Mouse (Mus musculus) thymus, postnatal 36 days (tissue): ENCODE results near the gene Ak7.

Source experiments
- DNase-seq, 2 experiments: peaks; one replicate each; pipeline ENCODE4 v3.0.0; 2022; ENCODE audit warnings: mixed read lengths in 2 of 2

Gene Ak7

DNA sequence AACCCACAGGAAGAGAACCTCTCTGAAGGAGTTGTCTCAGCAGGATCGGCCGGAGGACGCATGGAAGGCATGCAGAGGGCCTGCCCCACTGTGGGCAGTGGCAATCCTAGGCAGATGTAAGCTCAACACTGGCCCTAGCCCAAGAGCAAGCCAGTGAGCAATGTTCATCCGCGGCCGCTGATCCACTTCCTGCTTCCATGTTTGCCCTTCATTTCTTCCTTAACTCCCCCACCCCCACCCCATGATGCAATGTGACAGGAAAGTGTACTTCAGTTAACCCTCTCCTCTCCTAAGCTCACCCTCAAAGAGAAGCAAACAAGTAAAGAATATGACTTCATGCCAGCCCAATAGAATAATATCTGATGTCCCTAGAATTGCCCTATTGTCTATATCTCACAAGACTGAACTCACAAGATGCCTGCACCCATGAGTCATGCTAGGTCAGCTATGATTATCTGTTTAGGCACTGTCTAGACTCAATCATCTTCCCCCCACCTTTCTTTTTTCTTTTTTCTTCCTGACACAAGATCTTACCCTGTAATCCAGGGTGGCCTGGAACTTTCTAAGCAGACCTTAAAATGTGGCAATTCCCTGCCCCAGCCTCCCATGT is 25.2 kb downstream of the Ak7 start:
- DNase-seq = no peak

DNA sequence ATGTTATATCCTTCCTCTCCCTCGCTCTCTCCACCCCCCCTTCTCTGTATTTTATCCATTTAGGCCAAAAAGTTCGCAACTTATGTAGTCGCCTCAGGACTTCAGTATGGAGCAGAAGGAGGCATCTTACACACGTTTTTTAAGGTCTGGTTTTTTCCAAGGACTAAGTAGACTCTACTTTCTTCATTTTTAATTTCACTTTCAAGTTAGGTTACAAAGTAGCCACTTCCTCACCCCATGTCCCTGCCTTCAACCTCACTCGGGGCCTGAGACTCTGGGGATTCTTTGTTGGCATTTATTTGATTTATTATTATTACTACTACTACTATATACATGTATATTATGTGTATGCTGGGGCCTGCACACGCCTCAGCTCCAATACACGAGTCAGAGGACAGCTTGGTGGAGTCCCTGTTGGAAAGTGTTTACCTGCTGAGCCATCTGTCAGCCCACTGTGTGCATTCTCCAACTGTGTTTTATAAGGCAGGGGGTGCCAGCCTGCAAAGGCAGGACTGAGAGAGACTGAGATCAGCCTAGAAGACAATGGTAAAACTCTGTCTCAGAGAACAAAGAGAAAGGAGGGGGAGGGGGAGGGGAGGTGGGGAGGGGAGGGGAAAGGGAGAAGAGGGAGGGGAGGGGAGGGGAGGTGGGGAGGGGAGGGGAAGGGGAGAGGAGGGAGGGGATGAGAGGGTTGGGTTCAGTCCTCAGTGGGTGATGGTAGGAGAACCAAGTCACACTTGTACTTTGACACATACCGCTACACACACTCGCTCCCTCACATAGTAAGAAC is 27.8 kb downstream of the Ak7 start:
- DNase-seq = no peak

DNA sequence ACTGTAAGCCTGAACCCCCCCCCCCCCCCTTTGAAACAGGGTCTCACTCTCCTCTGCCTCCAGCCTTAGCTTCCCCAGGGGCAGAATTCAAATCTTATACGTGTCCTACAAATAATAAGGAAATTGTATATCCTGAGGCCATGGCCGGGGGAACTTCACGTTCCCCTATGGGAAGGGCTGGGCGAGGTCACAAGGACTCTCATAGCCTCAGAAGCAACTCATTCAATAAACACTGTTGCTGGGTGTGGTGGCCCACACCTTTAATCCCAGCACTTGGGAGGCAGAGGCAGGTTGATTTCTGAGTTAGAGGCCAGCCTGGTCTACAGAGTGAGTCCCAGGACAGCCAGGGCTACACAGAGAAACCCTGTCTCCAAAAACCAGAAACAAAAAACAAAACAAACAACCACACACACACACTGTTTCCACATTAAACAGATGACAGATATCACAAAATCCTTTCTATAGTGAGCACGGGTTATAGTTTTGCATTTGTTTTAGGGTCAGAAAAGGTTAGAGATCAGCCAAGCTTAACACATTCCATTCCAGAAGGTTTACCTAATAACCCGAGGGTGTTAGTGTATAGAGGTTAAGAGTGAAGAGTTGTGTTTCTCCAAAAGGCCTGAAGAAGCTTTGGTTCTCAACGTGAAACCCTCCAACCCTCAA is 29.6 kb downstream of the Ak7 start:
- no peak for DNase-seq

DNA sequence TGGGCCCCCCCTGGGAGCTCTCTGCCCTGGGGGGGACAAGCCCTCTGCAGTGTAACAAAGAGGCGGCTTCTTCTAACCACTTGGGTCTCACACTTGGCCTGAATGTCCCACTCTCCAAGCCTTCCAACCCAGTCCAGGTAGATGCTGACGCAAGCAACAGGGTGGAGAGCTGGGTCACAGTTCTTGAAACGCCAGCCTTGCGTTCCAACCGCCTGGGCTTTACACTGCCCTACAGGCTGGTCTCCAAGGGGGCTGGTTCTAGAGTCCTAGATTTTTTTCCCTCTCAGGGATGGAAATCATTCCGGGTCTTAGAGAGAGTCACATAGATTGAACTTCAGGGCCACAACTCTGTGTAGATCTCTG is 30.1 kb downstream of the Ak7 start:
- DNase-seq = no peak

DNA sequence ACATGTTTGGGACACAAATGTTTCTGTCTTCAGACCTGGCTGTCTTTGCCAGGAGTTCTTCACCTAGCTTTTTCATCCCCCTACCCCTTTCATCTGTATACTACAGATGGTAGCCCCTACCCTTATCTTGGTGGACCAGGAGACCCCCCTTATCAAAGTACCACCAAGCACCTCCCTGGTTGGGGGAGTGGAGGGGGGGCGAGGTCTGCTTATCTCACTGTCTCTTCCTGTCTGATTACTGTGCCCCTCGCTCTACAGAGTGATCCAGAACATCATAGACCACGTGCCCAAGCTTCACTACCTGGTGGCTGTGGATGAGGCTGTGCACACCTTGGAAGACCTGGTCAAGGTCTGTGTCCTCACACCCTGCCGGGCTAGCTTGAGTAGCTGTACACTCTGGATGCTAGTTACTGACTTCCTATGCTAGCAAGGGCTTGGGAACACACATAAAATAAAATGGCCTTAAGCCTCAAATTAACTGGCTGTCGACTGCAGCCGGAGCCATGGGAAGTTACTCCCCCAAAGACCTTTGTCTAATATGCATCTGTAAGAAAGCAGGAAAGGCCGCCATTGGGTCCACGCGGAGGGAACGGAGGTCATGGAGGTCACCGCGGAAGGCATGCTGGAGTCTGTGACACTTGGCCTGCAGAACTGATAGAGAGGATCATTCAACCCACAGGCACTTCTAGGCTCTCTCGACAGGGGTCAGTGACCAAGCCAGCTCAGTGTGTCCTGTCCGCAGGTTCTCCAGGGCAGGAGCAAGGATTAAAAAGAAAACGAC is 32.7 kb downstream of the Ak7 start:
- DNase-seq = no peak

DNA sequence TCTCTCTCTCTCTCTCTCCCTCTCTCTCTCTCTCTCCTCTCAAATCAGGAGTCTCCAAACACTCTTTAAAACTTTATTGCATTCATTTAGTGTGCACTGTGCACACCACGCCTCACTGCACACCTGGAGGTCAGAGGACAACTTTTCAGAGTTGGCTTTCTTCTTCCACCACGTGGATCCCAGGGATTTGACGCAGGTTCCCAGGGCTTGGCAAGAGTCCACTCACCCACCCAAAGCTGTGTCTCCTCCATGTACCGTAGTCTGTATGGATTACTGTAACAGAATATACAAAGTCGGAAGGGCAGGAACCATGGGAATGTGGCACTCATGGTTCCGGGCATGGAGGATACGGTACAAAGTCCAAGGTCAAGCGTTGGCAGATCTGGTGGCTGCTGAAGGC is 33.9 kb downstream of the Ak7 start:
- no peak for DNase-seq

DNA sequence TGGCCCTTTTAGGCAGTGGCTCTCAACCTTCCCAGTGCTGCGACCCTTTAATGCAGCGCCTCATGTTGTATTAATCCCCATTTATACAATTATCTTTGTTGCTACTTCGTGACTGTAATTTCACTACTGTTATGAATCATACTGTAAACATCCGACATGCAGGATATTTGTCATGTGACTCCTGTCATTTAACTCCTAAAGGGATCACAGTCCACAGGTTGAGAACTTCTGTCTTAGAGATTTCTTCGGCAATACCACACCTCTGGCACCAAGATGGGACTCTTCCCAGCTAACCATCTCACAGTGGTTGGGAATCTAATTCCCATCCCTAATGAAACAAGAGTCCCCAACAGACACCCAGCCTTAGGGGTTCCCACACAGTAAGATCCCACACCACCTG is 42.3 kb downstream of the Ak7 start:
- no peak for DNase-seq

DNA sequence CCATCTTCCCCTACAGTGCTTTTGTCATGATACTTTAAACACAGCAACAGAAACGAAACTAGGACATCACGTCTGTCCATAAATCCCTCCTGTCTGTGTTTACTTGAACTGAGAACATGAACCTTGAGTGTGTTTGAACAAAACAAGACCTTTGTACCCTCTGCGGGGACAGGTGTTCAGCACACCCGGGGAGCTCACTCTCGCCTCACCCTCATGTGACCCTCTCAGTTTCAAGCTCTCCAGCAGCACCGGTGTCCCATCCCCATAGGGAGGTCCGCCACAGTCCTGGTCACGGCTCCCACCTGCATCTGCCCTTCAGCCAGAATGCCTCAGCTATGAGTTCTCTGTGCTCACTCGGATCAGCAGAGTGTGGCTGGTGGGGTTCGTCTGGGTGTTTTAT is 48.0 kb downstream of the Ak7 start:
- no peak for DNase-seq

DNA sequence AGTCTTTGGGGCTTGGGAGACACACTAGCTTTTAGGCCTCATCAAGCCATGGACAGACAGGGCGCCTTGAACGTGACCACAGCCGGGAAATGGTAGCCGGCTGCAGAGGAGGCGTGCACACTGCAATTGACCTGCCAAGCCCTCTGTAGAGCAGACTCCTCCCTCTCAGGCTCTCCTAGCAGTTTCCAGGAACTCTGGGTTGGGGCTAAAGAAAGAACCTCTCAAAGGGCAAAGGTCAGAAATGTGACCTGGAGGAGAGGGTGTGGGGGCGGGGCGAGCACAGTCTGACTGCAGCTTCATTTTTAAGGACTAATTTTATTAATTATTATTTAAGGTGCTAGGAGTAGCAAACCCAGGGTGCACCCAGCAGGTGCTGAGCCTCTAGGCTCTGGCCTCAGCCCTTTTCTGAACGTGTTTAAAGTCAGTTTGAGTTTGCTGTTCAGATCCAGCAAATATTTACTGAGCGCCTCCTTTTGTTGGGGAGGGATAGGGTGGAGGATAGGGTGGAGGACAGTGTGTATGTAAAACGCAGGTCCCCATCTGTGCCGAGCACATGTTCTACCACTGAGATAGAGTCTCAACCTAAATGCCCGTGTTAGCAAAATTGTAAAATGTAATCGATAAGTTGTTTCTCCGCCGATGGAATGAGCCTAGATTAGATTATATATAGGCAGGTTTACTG is 52.2 kb downstream of the Ak7 start:
- no peak for DNase-seq

DNA sequence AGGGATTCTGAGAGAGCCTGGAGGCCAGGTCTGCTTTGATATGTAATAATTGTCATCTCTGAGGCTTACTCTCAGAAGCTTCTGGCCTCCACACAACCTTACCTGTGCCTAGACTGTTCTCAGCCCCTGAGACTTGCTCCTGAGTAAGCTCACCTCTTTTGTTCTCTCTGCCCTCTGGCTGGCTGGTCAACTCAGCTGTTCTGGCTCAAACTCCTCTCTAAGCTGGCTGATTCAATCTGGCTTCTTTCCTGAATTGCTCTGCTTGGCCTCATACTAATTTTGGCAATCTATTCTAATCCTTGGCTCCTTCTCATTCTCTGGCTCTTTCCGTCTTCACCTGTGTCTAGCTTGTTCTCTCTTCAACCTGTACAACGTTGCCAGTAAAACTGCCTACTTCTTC is 53.1 kb downstream of the Ak7 start:
- no peak for DNase-seq

DNA sequence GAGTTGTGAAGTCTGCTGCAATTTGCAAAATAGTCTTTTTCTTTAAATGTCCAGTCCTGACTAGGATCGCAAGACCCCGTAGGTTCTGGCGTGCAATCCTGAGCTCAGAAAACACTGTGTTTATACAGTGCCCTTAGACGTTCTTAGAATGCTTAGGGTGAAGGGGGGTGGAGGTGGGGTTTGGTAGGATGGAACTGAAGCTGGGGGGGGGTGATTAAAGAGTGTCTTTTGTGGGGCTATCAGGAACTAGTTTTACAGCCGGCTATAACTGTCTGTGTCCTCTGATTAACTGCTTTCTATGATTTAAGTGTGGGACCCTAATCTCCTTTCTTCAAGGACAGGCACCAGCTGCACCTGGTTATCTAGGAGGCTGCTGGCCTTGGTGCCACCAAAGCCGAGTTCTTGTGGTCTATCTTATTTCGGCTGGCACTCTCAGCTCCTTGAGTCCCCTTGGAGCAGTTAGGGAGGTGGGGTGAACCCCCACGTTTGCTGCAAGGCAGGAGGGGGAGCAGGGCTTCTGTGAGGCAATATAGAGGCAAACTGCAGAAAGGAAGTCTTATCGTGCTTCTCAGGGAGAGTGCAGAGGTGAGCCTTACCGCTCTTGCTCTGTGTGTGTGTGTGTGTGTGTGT is 54.2 kb downstream of the Ak7 start:
- no peak for DNase-seq

DNA sequence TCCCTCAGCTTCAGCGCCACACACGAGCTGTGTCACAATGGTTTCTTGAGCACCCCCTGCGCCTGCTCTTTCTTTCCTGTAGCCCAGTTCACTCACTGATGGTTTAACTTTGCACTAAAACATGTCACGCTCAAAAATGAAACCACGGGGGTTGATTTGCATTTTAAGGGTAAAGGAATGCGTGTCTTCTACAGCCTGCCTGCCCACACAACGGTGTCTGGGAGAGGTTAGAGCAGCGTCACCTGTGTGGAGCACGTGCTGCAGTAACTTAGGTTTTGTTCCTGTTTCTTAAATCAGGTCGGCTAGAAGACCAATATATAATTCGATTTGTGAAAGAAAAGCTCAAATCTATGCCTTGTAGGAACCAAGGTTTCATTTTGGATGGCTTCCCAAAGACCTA is 55.4 kb downstream of the Ak7 start:
- no peak for DNase-seq

DNA sequence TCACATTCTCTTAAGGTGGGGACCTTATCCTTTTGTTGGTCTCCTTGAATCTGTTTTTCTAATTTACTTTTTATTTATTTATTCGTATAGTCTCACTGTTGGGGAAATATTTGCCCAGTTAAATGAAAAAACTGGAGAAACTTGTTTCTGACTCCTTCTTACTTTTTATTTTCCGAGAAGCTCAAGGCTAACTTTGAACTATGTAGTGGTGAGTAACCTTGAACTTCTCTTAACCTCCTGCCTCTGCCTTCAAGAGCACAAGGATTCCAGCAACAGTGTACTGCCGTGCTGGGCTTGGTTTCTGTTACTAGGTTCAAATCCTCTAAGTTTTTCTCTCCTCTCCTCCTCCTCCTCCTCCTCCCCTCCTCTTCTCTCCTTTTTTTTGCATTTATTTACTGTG is 55.9 kb downstream of the Ak7 start:
- no peak for DNase-seq

DNA sequence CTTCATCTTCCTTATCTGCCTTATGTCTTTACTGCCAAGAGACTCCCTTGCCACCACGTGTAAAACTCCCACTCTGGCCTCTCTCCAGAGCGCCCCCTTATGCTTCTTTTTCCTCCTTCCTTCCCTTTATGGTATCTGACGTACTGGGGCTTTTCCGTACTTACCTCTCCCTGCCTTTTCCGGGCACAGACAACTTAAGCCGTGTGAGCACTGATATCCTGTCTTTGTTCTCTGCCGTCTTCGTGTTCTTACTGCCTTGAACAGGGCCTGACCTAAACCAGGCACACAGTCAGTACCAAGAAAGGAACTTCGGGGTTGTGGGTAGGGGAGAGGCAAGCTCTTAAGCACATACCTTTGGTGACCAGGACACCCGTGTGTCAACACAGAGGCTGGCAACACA is 63.9 kb downstream of the Ak7 start:
- DNase-seq = no peak

DNA sequence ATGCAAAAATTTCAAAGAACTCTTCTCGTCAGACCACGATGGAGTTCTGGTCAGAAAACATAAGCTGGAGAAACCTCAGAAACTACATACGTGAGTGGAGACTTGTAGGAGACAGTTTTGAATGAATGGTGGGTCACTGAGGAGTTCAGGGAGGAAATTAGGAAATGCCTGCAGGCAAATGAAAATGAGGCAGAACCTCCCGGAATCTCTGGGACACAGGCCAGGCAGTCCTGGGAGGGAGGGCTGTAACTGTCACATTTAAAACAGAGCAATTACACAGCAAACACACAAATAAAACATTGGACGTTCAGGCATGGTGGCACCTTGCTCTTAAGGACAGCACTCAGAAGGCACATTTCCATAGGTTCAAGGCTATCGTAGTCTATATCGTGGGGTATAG is 69.1 kb downstream of the Ak7 start:
- DNase-seq = no peak

DNA sequence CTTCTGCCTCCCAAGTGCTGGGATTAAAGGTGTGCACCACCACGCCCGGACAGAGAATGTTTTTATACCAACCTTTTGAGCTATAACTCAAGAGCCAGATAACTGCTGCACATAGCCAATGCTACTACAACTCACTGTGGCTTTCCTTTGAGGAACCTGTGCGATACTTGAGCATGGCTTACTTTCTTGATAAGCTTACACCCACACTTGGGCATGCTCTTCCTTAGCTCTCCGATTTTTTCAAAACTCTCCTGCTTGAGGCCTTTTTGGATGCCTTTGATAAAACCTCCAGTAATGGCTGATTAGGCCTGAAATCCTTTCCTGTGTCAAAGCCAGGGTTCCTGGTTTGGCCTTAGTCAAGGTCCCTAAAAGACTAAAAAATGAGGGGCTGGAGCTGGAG is 71.9 kb downstream of the Ak7 start:
- no peak for DNase-seq

DNA sequence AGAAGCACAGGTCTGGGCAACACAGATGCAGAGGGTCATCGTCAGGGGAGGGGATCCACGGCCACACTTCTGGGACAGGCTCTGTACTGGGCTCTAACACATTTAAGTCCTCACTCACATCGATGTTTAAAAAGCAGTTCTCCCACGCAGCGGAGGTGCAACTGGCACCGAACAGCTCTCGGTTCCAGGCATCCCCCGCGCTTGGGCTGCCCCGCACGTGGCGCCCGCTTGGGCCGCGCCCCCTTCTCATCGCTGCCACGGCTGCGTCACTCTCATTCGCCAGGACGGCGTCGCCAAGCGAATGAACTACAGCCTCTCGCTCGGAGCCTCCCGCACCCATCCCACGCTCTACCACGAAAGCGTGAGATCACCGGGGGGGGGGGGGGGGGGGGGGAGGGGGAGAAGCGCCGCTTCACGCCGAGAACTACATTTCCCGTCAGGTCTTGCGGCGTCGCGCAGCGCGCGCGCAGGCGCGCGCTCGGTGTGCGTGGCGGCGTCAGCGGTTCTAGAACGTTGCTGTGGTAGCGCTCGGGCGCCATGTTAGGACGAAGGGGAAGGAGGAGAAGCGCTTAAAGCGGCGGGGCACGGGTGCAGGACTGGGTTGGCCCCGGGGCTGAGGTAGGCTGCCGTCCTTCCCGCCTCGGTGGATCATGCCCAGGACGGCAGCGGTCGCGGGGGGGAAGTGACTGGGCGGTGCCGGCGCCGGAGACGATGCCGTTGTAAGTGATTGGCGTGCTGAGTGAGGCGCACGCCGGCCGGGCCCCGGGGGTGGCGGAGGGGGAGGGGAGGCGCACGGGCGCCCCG is 78.6 kb downstream of the Ak7 start, which contains the start of gene Papola:
Gene Papola (plus strand): TSS at position 499 of the 804 bp plus-strand sequence.
- peak; percentile 87 to 89 for DNase-seq

DNA sequence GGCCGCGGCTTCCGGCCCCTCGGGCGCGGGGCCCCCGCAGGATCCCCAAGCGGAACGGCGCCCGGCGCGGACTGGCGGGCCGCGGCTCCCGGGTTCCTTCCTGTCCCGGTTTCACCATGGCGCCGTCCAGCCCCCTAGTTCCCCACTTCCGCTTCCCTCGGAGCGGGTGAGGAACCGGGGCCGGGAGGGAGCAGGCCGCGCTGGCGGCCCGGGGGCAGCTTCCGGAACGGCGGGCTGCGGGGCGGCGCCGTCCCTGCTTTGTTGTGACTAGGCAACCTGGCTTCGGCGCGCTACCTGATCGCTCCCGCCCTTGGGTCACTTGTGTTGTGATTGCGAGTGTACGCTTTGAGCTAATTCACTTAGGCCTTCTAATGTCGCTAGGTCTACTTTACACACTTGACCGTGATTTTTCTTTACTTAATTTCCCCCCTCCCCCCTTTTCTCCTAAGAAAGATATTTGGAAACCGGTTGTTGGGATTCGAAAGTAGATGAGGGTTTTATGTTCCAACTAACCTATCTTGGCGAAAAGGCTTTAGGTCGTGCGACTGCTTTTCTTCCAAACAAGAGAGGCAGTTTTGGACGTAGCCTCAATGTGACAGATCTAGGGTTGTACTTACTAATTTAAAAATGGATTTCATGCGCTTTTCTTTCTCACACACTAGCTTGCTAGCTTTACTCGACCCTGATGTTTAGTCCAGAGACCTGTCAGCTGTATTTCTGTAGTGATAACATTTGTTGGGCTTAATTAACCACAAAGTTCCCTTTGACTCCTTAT is 79.4 kb downstream of the Ak7 start:
- DNase-seq = peak in 1 of 2 experiments; percentile 86

DNA sequence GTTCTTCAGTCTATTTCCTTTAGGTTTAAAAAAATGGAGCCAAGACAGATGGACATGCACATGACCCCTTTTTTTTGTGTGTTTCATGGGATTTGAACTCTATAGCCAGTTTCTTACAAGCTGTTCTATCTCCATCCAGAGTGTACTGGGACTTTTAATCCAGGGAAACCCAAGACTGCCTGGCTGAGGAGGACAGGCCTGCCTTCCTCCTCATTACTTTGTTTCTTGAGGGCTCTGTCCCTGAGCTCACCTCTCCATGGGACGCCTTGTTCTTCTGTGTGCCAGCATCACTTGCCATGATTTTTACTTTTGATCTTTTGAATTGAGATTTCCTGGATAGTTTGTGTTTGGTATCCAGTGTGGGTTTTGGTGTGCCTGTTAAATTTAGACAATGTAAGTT is 80.3 kb downstream of the Ak7 start:
- DNase-seq = no peak

DNA sequence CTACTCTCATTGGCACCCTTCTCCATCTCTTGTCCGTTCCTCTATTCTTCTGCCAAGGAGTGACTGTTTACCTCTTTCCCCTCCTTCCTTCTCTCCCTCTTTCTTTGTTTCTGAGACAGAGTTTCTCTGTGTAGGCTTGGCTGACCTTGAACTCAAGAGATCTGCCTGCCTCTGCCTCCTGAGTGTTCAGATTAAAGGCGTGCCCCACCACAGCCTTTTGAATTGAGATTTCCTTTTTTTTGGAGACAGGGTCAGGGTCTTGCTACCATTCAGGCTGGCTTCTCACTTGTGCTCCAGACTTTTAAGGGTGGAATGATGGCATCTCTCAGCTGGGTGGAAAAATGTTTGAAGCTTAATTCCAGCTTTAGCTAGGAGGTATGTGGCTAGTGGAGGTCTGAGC is 81.8 kb downstream of the Ak7 start:
- no peak for DNase-seq

DNA sequence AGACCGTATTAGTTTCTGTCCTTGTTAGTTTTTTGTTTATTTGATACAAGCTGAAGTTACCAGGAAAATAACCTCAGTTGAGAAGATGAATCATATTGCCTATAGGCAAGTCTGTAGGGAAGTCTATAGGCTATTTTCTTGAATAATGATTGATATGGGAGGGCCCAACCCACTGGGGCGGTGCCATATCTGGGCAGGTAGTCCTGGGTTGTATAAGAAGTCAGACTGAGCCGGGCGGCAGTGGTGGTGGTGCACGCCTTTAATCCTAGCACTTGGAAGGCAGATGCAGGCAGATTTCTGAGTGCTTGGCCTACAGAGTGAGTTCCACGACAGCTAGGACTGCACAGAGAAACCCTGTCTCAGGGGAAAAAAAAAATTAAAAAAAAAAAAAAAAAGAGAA is 84.1 kb downstream of the Ak7 start:
- no peak for DNase-seq
